Mouse (Mus musculus) adrenal gland, postnatal 14 days (tissue): ENCODE data around the gene Zfp692. TPM values are rescaled to one million over a fixed set of nuclear protein-coding genes. Genes with fewer than 3 reads are reported as not detected.
"Not testable (repeated sequence)": the region's sequence is repeated elsewhere in the genome, so short reads cannot be mapped to it uniquely, and the experiment has no call there.

Experiments used
- DNase-seq: peaks from one replicate; pipeline ENCODE4 v3.0.0; 2021; ENCODE audit warnings: mixed read lengths
- long read RNA-seq, 2 experiments: library from polyadenylated mRNA; stranded (forward); transcript quantifications; one replicate each; pipeline ENCODE4 v2.0.0; 2021
- total RNA-seq: library from RNA; stranded (reverse); gene quantifications from 2 replicates; pipeline ENCODE4 v1.2.3, GENCODE M21; 2021

The Zfp692 gene
- total RNA-seq = 9.1 and 9.3 TPM in 2 replicates
- long read RNA-seq, experiment 1, partial matches to known transcripts = 4 of 14 reads
- long read RNA-seq, experiment 1, other reads (novel, unspliced or antisense) = 8 of 14 reads
- long read RNA-seq, experiment 2, partial matches to known transcripts = 2 of 14 reads
- long read RNA-seq, experiment 2, other reads (novel, unspliced or antisense) = 10 of 14 reads

- DNase-seq = peak; percentile 98
Measured at GRCm38 (mm10) chr11:58306860-58307308, at the start of gene Zfp692. Gene Zfp692 (plus strand): TSS chr11:58307069.

GRCm38 (mm10) chr11:58257816-58258215, 49.1 kb upstream of the Zfp692 start:
- DNase-seq = no peak

- DNase-seq = no peak
Measured at GRCm38 (mm10) chr11:58260156-58260555, 46.7 kb upstream of the Zfp692 start.

- no peak for DNase-seq
Measured at GRCm38 (mm10) chr11:58261826-58262225, 45.0 kb upstream of the Zfp692 start.

GRCm38 (mm10) chr11:58262336-58262735, 44.5 kb upstream of the Zfp692 start:
- DNase-seq = no peak

- DNase-seq = no peak
Measured at GRCm38 (mm10) chr11:58263516-58263915, 43.4 kb upstream of the Zfp692 start.

GRCm38 (mm10) chr11:58264546-58264945, 42.3 kb upstream of the Zfp692 start:
- DNase-seq = no peak

- DNase-seq = no peak
Measured at GRCm38 (mm10) chr11:58268285-58268684, 38.6 kb upstream of the Zfp692 start.

GRCm38 (mm10) chr11:58274572-58274971, 32.3 kb upstream of the Zfp692 start, which contains the start of gene 4930438A08Rik:
Gene 4930438A08Rik (plus strand): TSS chr11:58274799.
- DNase-seq = no peak

- no peak for DNase-seq
Measured at GRCm38 (mm10) chr11:58275756-58276155, 31.1 kb upstream of the Zfp692 start.

GRCm38 (mm10) chr11:58281970-58282496, 24.8 kb upstream of the Zfp692 start:
- DNase-seq = no peak

GRCm38 (mm10) chr11:58282518-58282917, 24.4 kb upstream of the Zfp692 start:
- no peak for DNase-seq

GRCm38 (mm10) chr11:58289992-58290682, 16.7 kb upstream of the Zfp692 start:
- peak; percentile 33 for DNase-seq

- DNase-seq = no peak
Measured at GRCm38 (mm10) chr11:58290812-58291211, 16.1 kb upstream of the Zfp692 start.

GRCm38 (mm10) chr11:58292791-58293190, 14.1 kb upstream of the Zfp692 start:
- no peak for DNase-seq

- DNase-seq = no peak
Measured at GRCm38 (mm10) chr11:58297396-58297795, 9.5 kb upstream of the Zfp692 start.

GRCm38 (mm10) chr11:58301057-58301456, 5.8 kb upstream of the Zfp692 start:
- DNase-seq = peak; percentile 89

GRCm38 (mm10) chr11:58301837-58302754, 4.8 kb upstream of the Zfp692 start:
- DNase-seq = peak; percentile 95

GRCm38 (mm10) chr11:58302774-58303445, 4.0 kb upstream of the Zfp692 start:
- DNase-seq = no peak

GRCm38 (mm10) chr11:58303594-58303993, 3.3 kb upstream of the Zfp692 start:
- no peak for DNase-seq

- DNase-seq = not testable (repeated sequence)
Measured at GRCm38 (mm10) chr11:58305299-58305698, 1.6 kb upstream of the Zfp692 start.
